Mouse (Mus musculus) liver, adult 2 months (tissue): ENCODE results near the gene Rnf20. TPM values are rescaled to one million over a fixed set of nuclear protein-coding genes. Genes with fewer than 3 reads are reported as not detected.

Experiments
- DNase-seq: peaks from one replicate; pipeline ENCODE4 v3.0.0-alpha.2; 2011; ENCODE audit warnings: low read depth, low spot score; ENCODE audit errors: extremely low read depth
- H3K27ac ChIP-seq: fragments of 200-500 bp; replicated peaks from 2 replicates; pipeline ENCODE4 v1.5.1; 2012; ENCODE audit warnings: low read depth, mild to moderate bottlenecking, control low read depth, inconsistent platforms, low read length; ENCODE audit not compliant: insufficient read depth
- H3K27me3 ChIP-seq: fragments of 200-500 bp; 2 replicates; pipeline ENCODE4 v1.6.1; 2012; ENCODE audit warnings: mild to moderate bottlenecking, moderate library complexity, low read length, inconsistent platforms; ENCODE audit not compliant: control insufficient read depth, insufficient read depth
- H3K36me3 ChIP-seq: fragments of 200-500 bp; 2 replicates; pipeline ENCODE4 v1.6.1; 2012; ENCODE audit warnings: low read length, inconsistent platforms; ENCODE audit not compliant: control insufficient read depth, insufficient read depth
- H3K4me1 ChIP-seq: fragments of 200-500 bp; 2 replicates; pipeline ENCODE4 v1.6.1; 2011; ENCODE audit warnings: low read length; ENCODE audit not compliant: control insufficient read depth, insufficient read depth
- H3K4me3 ChIP-seq: fragments of 200-500 bp; 2 replicates; pipeline ENCODE4 v1.5.1; 2011; ENCODE audit warnings: low read depth, mild to moderate bottlenecking, control low read depth, low read length, moderate library complexity; ENCODE audit not compliant: insufficient read depth
- H3K79me2 ChIP-seq: fragments of 200-500 bp; 2 replicates; pipeline ENCODE4 v1.6.1; 2012; ENCODE audit warnings: inconsistent platforms, mild to moderate bottlenecking, low read length, moderate library complexity; ENCODE audit not compliant: control insufficient read depth, insufficient read depth
- H3K9ac ChIP-seq: fragments of 200-500 bp; 2 replicates; pipeline ENCODE4 v1.6.1; 2012; ENCODE audit warnings: low read depth, mild to moderate bottlenecking, control low read depth, inconsistent platforms, low read length
- CTCF ChIP-seq: fragments of 200-500 bp; IDR thresholded peaks from 2 replicates; pipeline ENCODE4 v1.5.1; 2011; ENCODE audit warnings: low read depth, low read length, control low read depth
- POLR2A ChIP-seq: fragments of 200-500 bp; IDR thresholded peaks from 2 replicates; pipeline ENCODE4 v1.6.1; 2011; ENCODE audit warnings: low read length, control low read depth; ENCODE audit not compliant: insufficient read depth; ENCODE audit errors: extremely low read depth
- WGBS: fragments of 180-500 bp; shearing (Covaris S2); methylation state at CpG from one replicate; pipeline ENCODE4 v1.1.7; 2018; 5-methylcytosine and 5-hydroxymethylcytosine counted together
- polyA plus RNA-seq: library from polyadenylated mRNA; depleted of rRNA; stranded (reverse); fragments of >200 nt; gene quantifications from 2 replicates; pipeline ENCODE4 v1.2.3, GENCODE M21; 2012
- total RNA-seq: library from RNA; depleted of rRNA; stranded (reverse); fragments of >200 nt; gene quantifications from 2 replicates; pipeline ENCODE4 v1.2.3, GENCODE M21; 2014

Rnf20 gene
- total and polyA plus RNA-seq, 2 experiments, result 8.5 to 18.3 TPM

GRCm38 (mm10) chr4:49596846-49597182 is 35.0 kb upstream of the Rnf20 start:
- H3K27me3 ChIP-seq, result peaks cover 6% of the 10 kb centered on the region
- H3K4me3 ChIP-seq, result peak overlapping the region; percentile 75
- no peaks in the 10 kb centered on the region for H3K79me2 ChIP-seq
- TF ChIP-seq CTCF (no peak), POLR2A (no peak)
- WGBS, result 3% methylated on average over 20 of the region's 20 CpGs
- peak overlapping the region; percentile 68 for H3K9ac ChIP-seq
- no peaks in the 10 kb centered on the region for H3K36me3 ChIP-seq
- no peak overlapping the region for H3K27ac ChIP-seq
- DNase-seq, result no peak
- H3K4me1 ChIP-seq, result 0 out of 2 replicates have a peak, but pooled peaks cover 1% of the 10 kb centered on the region

- 3% methylated on average over 77 of the region's 77 CpGs for WGBS
- Histone ChIP-seq H3K9ac (peak within 1 kb of the TSS; percentile 68), H3K27me3 (peaks cover 6% of the 10 kb centered on the region), H3K36me3 (no peaks in the 10 kb centered on the region), H3K4me3 (peak within 1 kb of the TSS; percentile 75), H3K79me2 (no peaks in the 10 kb centered on the region), H3K27ac (no peak within 1 kb of the TSS), H3K4me1 (0 out of 2 replicates have a peak, but pooled peaks cover 1% of the 10 kb centered on the region)
- no peak for DNase-seq
- TF ChIP-seq CTCF (no peak), POLR2A (no peak)
Measured at GRCm38 (mm10) chr4:49597183-49598100, 34.4 kb upstream of the Rnf20 start, which contains the start of gene Tmem246. Tmem246 (minus strand) TSS chr4:49597876.

DNA sequence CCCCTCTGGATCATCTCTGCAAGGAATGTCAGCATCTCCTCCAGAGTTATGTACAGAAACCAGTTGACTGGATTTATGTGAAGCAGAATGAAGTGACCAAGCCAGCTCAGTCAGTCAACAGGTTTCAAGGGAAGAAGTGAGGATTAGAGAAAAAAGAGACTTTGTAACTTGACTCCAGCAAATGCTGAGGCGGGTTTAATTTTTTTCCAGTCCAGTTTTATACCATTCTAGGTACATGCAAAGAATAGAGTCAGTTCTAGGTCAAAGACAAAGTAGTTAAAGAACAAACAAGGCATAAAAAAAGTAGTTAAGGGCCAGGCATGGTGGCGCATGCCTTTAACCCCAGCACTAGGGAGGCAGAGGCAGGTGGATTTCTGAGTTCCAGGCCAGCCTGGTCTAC is 28.6 kb upstream of the Rnf20 start:
- no peaks in the 10 kb centered on the region for H3K4me1 ChIP-seq
- H3K27me3 ChIP-seq, result no peaks in the 10 kb centered on the region; the same call in 1 of the 2 replicates
- TF ChIP-seq POLR2A (no peak), CTCF (no peak)
- no peak overlapping the region for H3K9ac ChIP-seq
- 91% methylated on average over 2 of the region's 2 CpGs for WGBS
- no peaks in the 10 kb centered on the region for H3K79me2 ChIP-seq
- no peak overlapping the region for H3K4me3 ChIP-seq
- H3K27ac ChIP-seq, result no peak overlapping the region
- no peak for DNase-seq
- H3K36me3 ChIP-seq, result no peaks in the 10 kb centered on the region

- H3K4me1 ChIP-seq, result no peaks in the 10 kb centered on the region
- no peaks in the 10 kb centered on the region for H3K36me3 ChIP-seq
- no peaks in the 10 kb centered on the region; the same call in 1 of the 2 replicates for H3K27me3 ChIP-seq
- no peak overlapping the region for H3K27ac ChIP-seq
- 38% methylated on average over 1 of the region's 1 CpGs for whole genome bisulfite sequencing
- H3K4me3 ChIP-seq, result no peak overlapping the region
- no peak for DNase-seq
- no peak overlapping the region for H3K9ac ChIP-seq
- TF ChIP-seq CTCF (no peak), POLR2A (no peak)
- H3K79me2 ChIP-seq, result no peaks in the 10 kb centered on the region
Measured at GRCm38 (mm10) chr4:49604016-49604546, 27.7 kb upstream of the Rnf20 start.

DNA sequence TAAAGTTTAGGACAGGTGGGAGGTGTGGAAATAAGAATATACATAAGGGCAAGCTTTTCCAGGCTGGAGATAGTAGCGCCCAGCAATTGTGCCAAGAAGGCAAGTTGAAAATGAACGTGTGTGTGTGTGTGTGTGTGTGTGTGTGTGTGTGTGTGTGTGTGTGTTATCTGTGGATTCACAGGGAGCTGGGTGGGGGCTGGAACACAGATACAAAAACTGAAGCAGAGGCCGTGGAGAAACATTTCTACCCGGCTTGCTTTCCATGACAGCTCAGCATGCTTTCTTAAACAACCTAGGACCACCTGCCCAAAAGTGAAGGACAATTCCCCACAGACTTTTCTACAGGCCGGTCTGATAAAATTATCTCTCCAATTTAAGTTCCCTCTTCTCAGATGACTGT is 27.2 kb upstream of the Rnf20 start:
- H3K79me2 ChIP-seq, result no peaks in the 10 kb centered on the region
- no peak overlapping the region for H3K9ac ChIP-seq
- DNase-seq, result no peak
- H3K27ac ChIP-seq, result no peak overlapping the region
- WGBS, result 92% methylated on average over 5 of the region's 5 CpGs
- H3K4me3 ChIP-seq, result no peak overlapping the region
- no peak for TF ChIP-seq POLR2A
- TF ChIP-seq CTCF, result no peak
- no peaks in the 10 kb centered on the region; the same call in 1 of the 2 replicates for H3K27me3 ChIP-seq
- no peaks in the 10 kb centered on the region for H3K36me3 ChIP-seq
- H3K4me1 ChIP-seq, result no peaks in the 10 kb centered on the region

DNA sequence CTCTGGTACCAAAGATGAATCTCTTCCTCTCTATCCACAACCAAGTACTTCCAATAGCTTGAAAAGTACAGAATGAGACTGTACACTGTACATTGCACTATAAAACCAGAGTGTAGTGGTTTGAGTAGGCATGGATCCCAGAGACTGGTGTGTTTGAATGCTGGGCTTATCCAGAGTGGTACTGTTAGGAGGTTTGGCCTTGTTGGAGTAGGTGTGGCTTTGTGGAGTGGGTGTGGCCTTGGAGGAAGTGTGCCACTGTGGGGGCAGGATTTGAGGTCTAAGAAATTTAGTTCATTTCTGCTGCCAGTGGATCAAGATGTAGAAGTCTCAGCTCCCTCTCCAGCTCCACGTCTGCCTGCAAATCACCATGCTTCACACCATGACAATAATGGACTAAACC is 26.3 kb upstream of the Rnf20 start:
- TF ChIP-seq CTCF (no peak), POLR2A (no peak)
- Histone ChIP-seq H3K4me3 (no peak overlapping the region), H3K36me3 (no peaks in the 10 kb centered on the region), H3K9ac (no peak overlapping the region), H3K27ac (no peak overlapping the region), H3K4me1 (no peaks in the 10 kb centered on the region), H3K79me2 (no peaks in the 10 kb centered on the region), H3K27me3 (no peaks in the 10 kb centered on the region)
- no peak for DNase-seq
- 97% methylated on average over 1 of the region's 1 CpGs for WGBS
